In the genomic region with DNA sequence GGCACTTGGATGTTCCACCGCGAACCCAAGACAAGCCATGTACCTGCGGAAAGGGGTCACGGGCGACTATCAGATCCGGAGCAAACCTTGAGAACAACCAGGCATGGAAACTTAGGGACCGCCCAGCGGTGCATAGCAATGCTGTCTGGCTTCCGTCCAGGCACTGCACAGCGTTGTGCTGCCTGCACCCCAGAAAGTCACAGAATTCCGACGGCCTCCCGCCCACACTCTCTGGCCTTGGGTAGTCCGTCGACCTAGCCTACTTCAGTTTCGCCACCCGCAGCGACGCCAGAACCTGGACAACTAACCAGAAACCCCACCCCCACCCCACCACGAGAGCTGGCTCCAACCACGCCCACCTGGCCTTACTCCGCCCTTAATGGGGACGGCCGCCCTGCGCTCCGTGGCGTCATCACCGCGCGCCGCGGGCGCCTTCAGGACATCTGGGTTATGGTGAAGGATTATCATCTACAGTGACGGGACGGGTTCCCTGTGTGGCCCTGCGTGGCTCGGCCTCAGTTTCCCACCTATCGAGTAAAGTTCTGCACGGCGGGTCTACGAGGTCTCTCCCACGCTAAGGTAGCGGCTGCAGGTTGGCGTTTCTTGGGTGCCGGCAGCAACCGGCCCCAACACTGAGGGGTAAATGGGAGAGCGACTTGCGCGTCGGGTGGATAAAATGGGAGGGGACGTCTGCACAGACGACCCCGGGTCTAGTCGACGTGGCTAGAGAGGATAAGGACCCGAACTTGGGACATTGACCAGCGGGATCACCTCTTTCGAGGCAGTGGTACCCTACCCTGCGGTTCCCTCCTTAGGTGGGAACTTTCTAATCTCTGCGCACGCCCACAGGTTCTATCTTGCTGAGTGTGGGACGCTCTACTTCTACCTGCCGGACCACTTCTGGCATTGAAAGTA, we compare ENCODE assay signal across 8 mouse cellular contexts. TPM values are rescaled to one million over a fixed set of nuclear protein-coding genes. Genes with fewer than 3 reads are reported as not detected.
DNase-seq lines count a peak whose midpoint lies in the region; ATAC-seq and TF ChIP-seq lines count a peak whose summit lies in the region.

Mrpl55 (plus strand) TSS at position 406 of the 915 bp plus-strand sequence.

- H3K27me3 ChIP-seq in E14TG2a.4 (ENCODE audit: insufficient read depth, low read length): peaks cover 7% of the 10 kb centered on the region
- no peaks in the 10 kb centered on the region for H3K27me3 ChIP-seq in forebrain, embryonic 12.5 days
- no peaks in the 10 kb centered on the region for H3K27me3 ChIP-seq in heart, postnatal 0 days (ENCODE audit: control insufficient read depth, insufficient read depth, low read length)

- TF ChIP-seq EP300 in heart, postnatal 0 days (IDR thresholded peaks at IDR 0.05; ENCODE audit: low read depth): peak; percentile 84; the same call in 1 of the 2 replicates

- no peaks in the 10 kb centered on the region for H3K9me3 ChIP-seq in E14TG2a.4 (ENCODE audit: low read length)
- H3K9me3 ChIP-seq in forebrain, embryonic 12.5 days: no peaks in the 10 kb centered on the region
- H3K9me3 ChIP-seq in heart, postnatal 0 days (replicated peaks; ENCODE audit: control insufficient read depth, low read length): no peaks in the 10 kb centered on the region

- peak; percentile 91 for ATAC-seq in forebrain, embryonic 12.5 days (ENCODE audit: low FRiP score)
- ATAC-seq in heart, postnatal 0 days (ENCODE audit: insufficient read depth, low read depth): peak; percentile 96
- ATAC-seq in neutrophil, adult 5-6 weeks (ENCODE audit: extremely low read depth, insufficient number of reproducible peaks, low FRiP score, poor library complexity, severe bottlenecking): peak; percentile 91

- peak; percentile 80; the same call in 1 of the 2 replicates for TF ChIP-seq POLR2A in lung, adult 2 months (IDR thresholded peaks at IDR 0.05; ENCODE audit: borderline replicate concordance, extremely low read depth, low read depth, low read length)

- peak within 1 kb of the TSS; percentile 89 for H3K4me3 ChIP-seq in E14TG2a.4 (replicated peaks; ENCODE audit: low read length)
- peak within 1 kb of the TSS; percentile 87 for H3K4me3 ChIP-seq in forebrain, embryonic 12.5 days (replicated peaks)
- H3K4me3 ChIP-seq in heart, postnatal 0 days (ENCODE audit: low read depth, low read length): peak within 1 kb of the TSS; percentile 87
- peak within 1 kb of the TSS; percentile 90 for H3K4me3 ChIP-seq in lung, adult 2 months (replicated peaks; ENCODE audit: extremely low read depth, low read depth, low read length)

- H3K9ac ChIP-seq in forebrain, embryonic 12.5 days: peak within 1 kb of the TSS; percentile 81
- H3K9ac ChIP-seq in heart, postnatal 0 days (replicated peaks; ENCODE audit: low read depth, low read length): peak within 1 kb of the TSS; percentile 78

- peaks cover 36% of the 10 kb centered on the region for H3K36me3 ChIP-seq in E14TG2a.4 (ENCODE audit: insufficient read depth, low read length)
- peaks cover 31% of the 10 kb centered on the region for H3K36me3 ChIP-seq in forebrain, embryonic 12.5 days (replicated peaks)
- peaks cover 28% of the 10 kb centered on the region for H3K36me3 ChIP-seq in heart, postnatal 0 days (replicated peaks; ENCODE audit: control insufficient read depth, insufficient read depth, low read length)

- H3K4me1 ChIP-seq in E14TG2a.4 (replicated peaks; ENCODE audit: low read depth, low read length): peaks cover 17% of the 10 kb centered on the region
- H3K4me1 ChIP-seq in forebrain, embryonic 12.5 days: peaks cover 19% of the 10 kb centered on the region
- H3K4me1 ChIP-seq in heart, postnatal 0 days (ENCODE audit: control insufficient read depth, insufficient read depth): peaks cover 15% of the 10 kb centered on the region
- H3K4me1 ChIP-seq in lung, adult 2 months (ENCODE audit: control insufficient read depth, insufficient read depth, low read length): peaks cover 4% of the 10 kb centered on the region

- peak within 1 kb of the TSS; percentile 82 for H3K4me2 ChIP-seq in forebrain, embryonic 12.5 days
- peak within 1 kb of the TSS; percentile 77 for H3K4me2 ChIP-seq in heart, postnatal 0 days (ENCODE audit: low read depth, low read length)

- DNase-seq in c-Kit-positive CD71-positive TER-119-negative erythroid progenitor cells, embryonic 14.5 days (ENCODE audit: low read depth): peak; percentile 89
- peak; percentile 92 for DNase-seq in heart, postnatal 0 days (ENCODE audit: low spot score)
- DNase-seq in large intestine, adult 2 months (ENCODE audit: low read depth, low spot score): peak; percentile 85
- DNase-seq in lung, adult 2 months: peak; percentile 94
- DNase-seq in thymus, adult 18-20 months: peak; percentile 76 to 81

- 0 out of 2 replicates have a peak within 1 kb of the TSS, but pooled peaks have one; percentile 8 for H3K27ac ChIP-seq in forebrain, embryonic 12.5 days
- H3K27ac ChIP-seq in heart, postnatal 0 days (ENCODE audit: low read depth): peak within 1 kb of the TSS; percentile 77

- no peak for TF ChIP-seq CTCF in E14TG2a.4 (conservative IDR thresholded peaks at IDR 0.05; ENCODE audit: low read length)
- no peak for TF ChIP-seq CTCF in heart, postnatal 0 days (IDR thresholded peaks at IDR 0.05; ENCODE audit: low read depth)
- TF ChIP-seq CTCF in lung, adult 2 months (IDR thresholded peaks at IDR 0.05; ENCODE audit: insufficient read depth, low read length): no peak

- WGBS in forebrain, embryonic 12.5 days: under 1% methylated on average over 63 of the region's 63 CpGs
- WGBS in heart, postnatal 0 days: under 1% methylated on average over 63 of the region's 63 CpGs
- under 1% methylated on average over 63 of the region's 63 CpGs for WGBS in large intestine, adult 2 months
- WGBS in lung, adult 2 months: under 1% methylated on average over 63 of the region's 63 CpGs

RNA-seq across cellular contexts. Expression of gene Mrpl55, which starts in this region (rescaled TPM):
- polyA plus RNA-seq in forebrain, embryonic 12.5 days (2016; fragmentation: Nextera tagmentation; extraction: Ambion mirVana): 88.9 and 93.6 TPM in 2 replicates
- total RNA-seq in heart, postnatal 0 days (2014; rRNA removed; ENCODE audit: low replicate concordance): 174 and 187 TPM in 2 replicates
- polyA plus RNA-seq in heart, postnatal 0 days (2015; fragmentation: Nextera tagmentation; extraction: Ambion mirVana): 196 and 199 TPM in 2 replicates
- polyA plus RNA-seq in large intestine, adult 2 months (2012; rRNA removed): 36.9 and 46.1 TPM in 2 replicates
- 26.0 and 27.0 TPM in 2 replicates for polyA plus RNA-seq in lung, adult 2 months (2012; rRNA removed)
- total RNA-seq in neutrophil, adult 5-6 weeks (2017): 16.1 and 17.1 TPM in 2 replicates

Comparison
In these comparisons a context has a peak if more than half of its experiments do, and no peak if none do; other contexts are left out.
1. Peak in every context shown above with its lines: DNase-seq, ATAC-seq, H3K4me3 ChIP-seq and H3K27ac ChIP-seq.